Comparison of ENCODE assay signal across 9 mouse cellular contexts in the genomic region with DNA sequence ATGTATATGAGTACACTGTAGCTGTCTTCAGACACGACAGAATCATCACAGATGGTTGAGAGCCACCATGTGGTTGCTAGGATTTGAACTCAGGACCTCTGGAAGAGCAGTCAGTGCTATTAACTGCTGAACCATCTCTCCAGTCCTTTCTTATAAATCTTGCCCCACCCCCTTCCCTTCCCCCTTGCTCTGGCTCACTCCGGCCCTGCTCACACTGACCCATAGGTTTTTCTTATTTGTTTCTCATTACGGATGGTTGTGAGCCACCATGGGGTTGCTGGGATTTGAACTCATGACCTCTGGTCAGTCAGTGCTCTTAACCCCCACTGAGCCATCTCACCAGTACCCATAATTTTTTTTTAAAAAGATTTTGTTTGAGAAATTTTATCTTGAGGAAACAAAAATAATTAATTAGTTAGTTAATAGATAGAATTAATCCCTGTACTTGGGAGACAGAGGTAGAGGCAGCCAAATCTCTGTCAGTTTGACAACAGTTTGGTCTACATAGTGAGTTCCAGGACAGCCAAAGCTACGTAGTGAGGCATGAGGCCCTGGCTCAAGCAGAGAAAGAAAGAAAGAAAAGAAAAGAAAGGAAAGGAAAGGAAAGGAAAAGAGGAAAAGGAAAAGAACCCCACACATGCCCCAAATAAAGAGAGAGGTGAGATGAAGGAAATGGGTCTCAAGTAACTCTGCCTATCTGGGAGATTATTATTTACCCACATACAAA. TPM values are rescaled to one million over a fixed set of nuclear protein-coding genes. Genes with fewer than 3 reads are reported as not detected.
DNase-seq lines count a peak whose midpoint lies in the region; ATAC-seq lines count a peak whose summit lies in the region.
"Had no signal": no experiment of that assay in that cellular context is flagged by ENCODE, and none has a peak within 500 bp of the region (broad histone marks: within the 10 kb centered on the region; RNA-seq: fewer than 3 reads in every experiment).

No protein-coding gene starts in this region.

- H3K4me3 ChIP-seq in heart, embryonic 14.5 days (ENCODE audit: control insufficient read depth in 1 of 2, insufficient read depth in 1 of 2, low read depth in 1 of 2, low read length in 2 of 2) = no peak overlapping the region
- no peak overlapping the region for H3K4me3 ChIP-seq in embryonic facial prominence, embryonic 13.5 days
- H3K4me3 ChIP-seq in hindbrain, embryonic 14.5 days (replicated peaks; ENCODE audit: low read length) = no peak overlapping the region
- no peak overlapping the region for H3K4me3 ChIP-seq in midbrain, embryonic 16.5 days (ENCODE audit: low read depth, low read length)
- H3K4me3 ChIP-seq: liver, embryonic 15.5 days had no signal

- no peak for DNase-seq in heart, postnatal 36 days
- DNase-seq in hindbrain, embryonic 14.5 days (ENCODE audit: low spot score) = no peak
- no peak for DNase-seq in frontal cortex, postnatal 36 days (ENCODE audit: low spot score in 2 of 2)
- DNase-seq in left cerebral cortex, adult 9 months (ENCODE audit: low spot score in 2 of 2) = no peak
- no peak for DNase-seq in testis, postnatal 10 days (ENCODE audit: low spot score)

- no peak overlapping the region for H3K9ac ChIP-seq in heart, embryonic 14.5 days (ENCODE audit: low read length)
- H3K9ac ChIP-seq in embryonic facial prominence, embryonic 13.5 days = no peak overlapping the region
- no peak overlapping the region; the same call in 1 of the 2 replicates for H3K9ac ChIP-seq in hindbrain, embryonic 14.5 days
- H3K9ac ChIP-seq in midbrain, embryonic 16.5 days (ENCODE audit: low read depth, low read length) = 0 out of 2 replicates have a peak overlapping the region, but pooled peaks have one; percentile 23
- H3K9ac ChIP-seq: liver, embryonic 15.5 days had no signal

- H3K4me1 ChIP-seq in heart, embryonic 14.5 days (ENCODE audit: control insufficient read depth in 2 of 2, insufficient read depth in 2 of 2, low read length in 2 of 2) = peaks cover 44 to 48% of the 10 kb centered on the region in 2 experiments
- H3K4me1 ChIP-seq in embryonic facial prominence, embryonic 13.5 days = peaks cover 66% of the 10 kb centered on the region
- peaks cover 27% of the 10 kb centered on the region for H3K4me1 ChIP-seq in hindbrain, embryonic 14.5 days (replicated peaks; ENCODE audit: control insufficient read depth, insufficient read depth, low read length)
- peaks cover 22% of the 10 kb centered on the region for H3K4me1 ChIP-seq in midbrain, embryonic 16.5 days (ENCODE audit: control insufficient read depth, insufficient read depth, low read length)

- no peak for ATAC-seq in heart, embryonic 14.5 days (ENCODE audit: insufficient number of reproducible peaks, insufficient read depth, low FRiP score, low read depth)
- ATAC-seq in embryonic facial prominence, embryonic 13.5 days (ENCODE audit: insufficient number of reproducible peaks, insufficient read depth, low FRiP score, low TSS enrichment, low read depth) = no peak
- no peak for ATAC-seq in hindbrain, embryonic 14.5 days (ENCODE audit: low FRiP score)
- ATAC-seq in midbrain, embryonic 16.5 days = no peak

- WGBS in heart, embryonic 14.5 days = 66% methylated on average over 4 of the region's 4 CpGs
- 51% methylated on average over 4 of the region's 4 CpGs for WGBS in embryonic facial prominence, embryonic 13.5 days
- 17% methylated on average over 4 of the region's 4 CpGs for WGBS in hindbrain, embryonic 14.5 days
- 15% methylated on average over 4 of the region's 4 CpGs for WGBS in midbrain, embryonic 16.5 days

- H3K27ac ChIP-seq in heart, embryonic 14.5 days (replicated peaks in 1 of 2; ENCODE audit: control insufficient read depth in 1 of 2, insufficient read depth in 1 of 2, low read depth in 2 of 2, low read length in 2 of 2) = peak overlapping the region; percentile 39 to 69
- peak overlapping the region; percentile 86 for H3K27ac ChIP-seq in embryonic facial prominence, embryonic 13.5 days
- peak overlapping the region; percentile 74 for H3K27ac ChIP-seq in hindbrain, embryonic 14.5 days
- H3K27ac ChIP-seq in midbrain, embryonic 16.5 days (ENCODE audit: low read length) = peak overlapping the region; percentile 62
- H3K27ac ChIP-seq: liver, embryonic 15.5 days had no signal

- H3K9me3 ChIP-seq in heart, embryonic 14.5 days (ENCODE audit: control insufficient read depth, low read length) = no peaks in the 10 kb centered on the region
- no peaks in the 10 kb centered on the region for H3K9me3 ChIP-seq in embryonic facial prominence, embryonic 13.5 days
- H3K9me3 ChIP-seq in hindbrain, embryonic 14.5 days (ENCODE audit: control insufficient read depth, low read length) = no peaks in the 10 kb centered on the region
- no peaks in the 10 kb centered on the region for H3K9me3 ChIP-seq in midbrain, embryonic 16.5 days (replicated peaks; ENCODE audit: control insufficient read depth, low read length, poor library complexity, severe bottlenecking)
- H3K9me3 ChIP-seq: liver, embryonic 15.5 days had no signal

- H3K27me3 ChIP-seq in heart, embryonic 14.5 days (ENCODE audit: control insufficient read depth, insufficient read depth, low read length) = no peaks in the 10 kb centered on the region
- no peaks in the 10 kb centered on the region for H3K27me3 ChIP-seq in embryonic facial prominence, embryonic 13.5 days
- H3K27me3 ChIP-seq in hindbrain, embryonic 14.5 days (ENCODE audit: control insufficient read depth, insufficient read depth, low read length) = no peaks in the 10 kb centered on the region
- no peaks in the 10 kb centered on the region; the same call in 1 of the 2 replicates for H3K27me3 ChIP-seq in midbrain, embryonic 16.5 days (ENCODE audit: control insufficient read depth, insufficient read depth, low read depth, low read length)

- intact Hi-C loops in heart, postnatal 36 days (cut with DNase I) = no loop called here

- no peaks in the 10 kb centered on the region for H3K36me3 ChIP-seq in heart, embryonic 14.5 days (ENCODE audit: control insufficient read depth, insufficient read depth, low read length)
- H3K36me3 ChIP-seq in embryonic facial prominence, embryonic 13.5 days = no peaks in the 10 kb centered on the region
- H3K36me3 ChIP-seq in hindbrain, embryonic 14.5 days (replicated peaks; ENCODE audit: control insufficient read depth, insufficient read depth) = no peaks in the 10 kb centered on the region
- no peaks in the 10 kb centered on the region for H3K36me3 ChIP-seq in midbrain, embryonic 16.5 days (ENCODE audit: control insufficient read depth, insufficient read depth, low read length)
- H3K36me3 ChIP-seq: liver, embryonic 15.5 days had no signal

- peak overlapping the region; percentile 9; the same call in 1 of the 2 replicates for H3K4me2 ChIP-seq in heart, embryonic 14.5 days (ENCODE audit: low read length)
- H3K4me2 ChIP-seq in embryonic facial prominence, embryonic 13.5 days = peak overlapping the region; percentile 32
- H3K4me2 ChIP-seq in hindbrain, embryonic 14.5 days (replicated peaks) = peak overlapping the region; percentile 27; the same call in 1 of the 2 replicates
- H3K4me2 ChIP-seq in midbrain, embryonic 16.5 days (ENCODE audit: low read length) = peak overlapping the region; percentile 4; the same call in 1 of the 2 replicates
- H3K4me2 ChIP-seq: liver, embryonic 15.5 days had no signal

RNA-seq across cellular contexts. Expression of a gene that starts 30.7 kb away (rescaled TPM):
- 2.0 and 2.3 TPM in 2 replicates for polyA plus RNA-seq in heart, embryonic 14.5 days (2014; fragmentation: Nextera tagmentation; extraction: Ambion mirVana)
- 1 to 10 TPM; 3.4 to 3.8 TPM for total RNA-seq in heart, postnatal 36 days (2021)
- 12.7 and 15.0 TPM in 2 replicates for polyA plus RNA-seq in embryonic facial prominence, embryonic 13.5 days (2015; fragmentation: Nextera tagmentation; extraction: Ambion mirVana)
- polyA plus RNA-seq in hindbrain, embryonic 14.5 days (2014; fragmentation: Nextera tagmentation; extraction: Ambion mirVana) = 2.9 and 3.0 TPM in 2 replicates
- polyA plus RNA-seq in midbrain, embryonic 16.5 days (2015; fragmentation: Nextera tagmentation; extraction: Ambion mirVana) = 5.9 and 7.2 TPM in 2 replicates

RNA-seq across cellular contexts. Expression of a gene that starts 46.9 kb away (rescaled TPM):
- polyA plus RNA-seq in heart, embryonic 14.5 days (2014; fragmentation: Nextera tagmentation; extraction: Ambion mirVana) = 23.1 TPM in 2 replicates
- 10 to 100 TPM; 17.8 to 20.0 TPM for total RNA-seq in heart, postnatal 36 days (2021)
- 37.4 and 39.5 TPM in 2 replicates for polyA plus RNA-seq in embryonic facial prominence, embryonic 13.5 days (2015; fragmentation: Nextera tagmentation; extraction: Ambion mirVana)
- 48.1 and 56.4 TPM in 2 replicates for polyA plus RNA-seq in hindbrain, embryonic 14.5 days (2014; fragmentation: Nextera tagmentation; extraction: Ambion mirVana)
- polyA plus RNA-seq in midbrain, embryonic 16.5 days (2015; fragmentation: Nextera tagmentation; extraction: Ambion mirVana) = 61.2 and 62.1 TPM in 2 replicates
